Mouse (Mus musculus) intestine, embryonic 14.5 days (tissue): ENCODE results near the gene Zfp646. TPM values are rescaled to one million over a fixed set of nuclear protein-coding genes. Genes with fewer than 3 reads are reported as not detected.
"Not testable (repeated sequence)": the region's sequence is repeated elsewhere in the genome, so short reads cannot be mapped to it uniquely, and the experiment has no call there.

Source experiments
- ATAC-seq: fragments of 200-750 bp; cut with Nextera tagmentation; replicated peaks from 2 replicates; pipeline ENCODE4 v1.8.0; 2017; ENCODE audit warnings: low read depth, moderate number of reproducible peaks, moderate TSS enrichment, moderate library complexity; ENCODE audit not compliant: low FRiP score, low TSS enrichment
- DNase-seq: peaks from one replicate; pipeline ENCODE4 v3.0.0-alpha.2; 2018; ENCODE audit warnings: low spot score
- H3K27ac ChIP-seq: fragments of 300-500 bp; sonication (generic); 2 replicates; pipeline ENCODE4 v1.5.1; 2014; ENCODE audit warnings: low read depth, mild to moderate bottlenecking, control low read depth
- H3K27me3 ChIP-seq: fragments of 300-500 bp; sonication (generic); replicated peaks from 2 replicates; pipeline ENCODE4 v1.6.1; 2014; ENCODE audit warnings: low read length, control low read depth; ENCODE audit not compliant: control insufficient read depth, insufficient read depth
- H3K36me3 ChIP-seq: fragments of 300-500 bp; sonication (generic); 2 replicates; pipeline ENCODE4 v1.6.1; 2014; ENCODE audit warnings: low read length, control low read depth; ENCODE audit not compliant: control insufficient read depth, insufficient read depth
- H3K4me1 ChIP-seq: fragments of 300-500 bp; sonication (generic); replicated peaks from 2 replicates; pipeline ENCODE4 v1.6.1; 2014; ENCODE audit warnings: low read length, control low read depth, mixed read lengths; ENCODE audit not compliant: control insufficient read depth, insufficient read depth
- H3K4me2 ChIP-seq: fragments of 300-500 bp; sonication (generic); 2 replicates; pipeline ENCODE4 v1.6.1; 2014; ENCODE audit warnings: low read length
- H3K4me3 ChIP-seq: fragments of 300-500 bp; sonication (generic); 2 replicates; pipeline ENCODE4 v1.5.1; 2014; ENCODE audit warnings: low read depth, low read length, control low read depth, mixed read lengths
- H3K9ac ChIP-seq: fragments of 300-500 bp; sonication (generic); 2 replicates; pipeline ENCODE4 v1.6.1; 2014; ENCODE audit warnings: mild to moderate bottlenecking, low read length
- H3K9me3 ChIP-seq: fragments of 300-500 bp; sonication (generic); 2 replicates; pipeline ENCODE4 v1.6.1; 2016; ENCODE audit warnings: low read length, control low read depth; ENCODE audit not compliant: control insufficient read depth
- WGBS: fragments of 180-500 bp; shearing (Covaris S2); extraction: QIAGEN DNeasy Blood & Tissue Kit; methylation state at CpG from one replicate; pipeline ENCODE4 v1.1.7; 2014; 5-methylcytosine and 5-hydroxymethylcytosine counted together
- polyA plus RNA-seq: library from polyadenylated mRNA; unstranded; fragments of >200 nt; fragmentation: Nextera tagmentation; extraction: Ambion mirVana; gene quantifications from 2 replicates; pipeline ENCODE4 v1.2.1, GENCODE M21; 2014

The Zfp646 gene
- polyA plus RNA-seq, 1 experiment from 2014 or later, result 15.0 TPM

DNA sequence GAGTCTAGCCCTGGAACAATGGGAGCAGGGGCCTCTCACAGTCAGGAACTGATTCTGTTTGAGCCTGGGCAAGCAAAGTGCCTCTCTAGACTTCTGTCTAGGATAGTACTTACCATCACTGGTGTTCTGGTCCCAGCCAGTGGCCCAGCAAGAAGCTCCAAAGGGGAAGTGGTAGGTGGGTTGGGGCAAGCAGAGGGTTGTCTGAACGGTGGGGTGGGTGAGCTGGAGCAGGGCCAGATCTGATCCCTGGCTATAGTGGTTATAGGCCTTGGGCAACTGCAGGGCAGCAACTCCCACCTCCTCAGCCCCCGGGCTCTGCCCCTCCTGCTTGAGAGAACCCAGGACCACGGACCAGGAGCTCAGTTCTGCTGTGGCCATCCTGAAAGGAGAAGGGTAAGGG is 12.8 kb downstream of the Zfp646 start:
- WGBS, result 70% methylated on average over 3 of the region's 3 CpGs
- peaks cover 77% of the 10 kb centered on the region for H3K36me3 ChIP-seq
- DNase-seq, result no peak
- ATAC-seq, result no peak
- H3K27ac ChIP-seq, result no peak overlapping the region
- no peak overlapping the region for H3K4me3 ChIP-seq
- H3K9me3 ChIP-seq, result no peaks in the 10 kb centered on the region
- H3K27me3 ChIP-seq, result no peaks in the 10 kb centered on the region
- H3K9ac ChIP-seq, result no peak overlapping the region
- no peak overlapping the region for H3K4me2 ChIP-seq
- peaks cover 4% of the 10 kb centered on the region; the same call in 1 of the 2 replicates for H3K4me1 ChIP-seq

DNA sequence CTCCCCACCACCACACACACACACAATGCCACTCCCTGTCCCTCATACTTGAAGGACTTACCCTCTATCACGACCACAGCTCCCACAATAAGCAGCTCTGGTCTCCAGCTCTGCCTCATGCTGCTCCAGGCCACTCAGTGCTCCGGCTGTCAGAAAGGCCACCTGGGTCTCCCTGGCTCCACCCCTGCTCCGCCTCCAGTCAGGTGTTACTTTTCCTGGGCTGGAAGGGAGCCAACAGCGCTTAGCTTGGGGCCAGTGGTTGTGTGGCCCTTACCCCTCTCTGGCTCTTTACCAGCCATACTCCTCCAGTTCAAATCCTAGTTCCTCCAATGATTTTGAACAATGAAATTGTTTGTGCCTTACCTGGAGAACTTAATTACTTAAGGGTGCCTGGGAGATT is 14.8 kb downstream of the Zfp646 start, which contains the start of gene Prss53:
Gene Prss53 (minus strand): TSS at position 173 of the 400 bp plus-strand sequence.
- ATAC-seq, result no peak
- WGBS, result 24% methylated on average over 4 of the region's 4 CpGs
- H3K9me3 ChIP-seq, result no peaks in the 10 kb centered on the region
- H3K4me2 ChIP-seq, result no peak within 1 kb of the TSS
- DNase-seq, result no peak
- H3K27me3 ChIP-seq, result no peaks in the 10 kb centered on the region
- no peak within 1 kb of the TSS for H3K27ac ChIP-seq
- no peak within 1 kb of the TSS for H3K9ac ChIP-seq
- peaks cover 57% of the 10 kb centered on the region for H3K36me3 ChIP-seq
- peaks cover 8% of the 10 kb centered on the region for H3K4me1 ChIP-seq
- no peak within 1 kb of the TSS for H3K4me3 ChIP-seq

DNA sequence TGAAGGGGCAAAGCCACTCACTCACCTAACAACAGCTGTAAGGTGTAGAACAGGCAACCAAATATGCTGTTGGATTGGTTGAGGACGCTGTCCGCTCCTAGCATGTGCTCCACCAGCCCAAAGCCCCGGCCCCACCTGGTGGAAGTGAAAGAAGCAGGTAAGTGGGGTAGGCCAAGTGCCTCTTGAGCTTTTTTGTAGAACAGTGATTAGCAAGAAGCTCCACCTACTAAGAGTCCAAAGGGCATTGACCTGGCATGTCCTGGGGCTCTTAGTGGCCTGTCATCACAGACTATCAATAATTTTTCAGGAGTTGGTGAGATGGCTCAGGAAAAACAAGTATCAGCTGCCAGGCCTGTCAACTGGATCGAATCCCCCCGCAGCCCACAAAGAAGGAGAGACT is 18.5 kb downstream of the Zfp646 start:
- 0 out of 2 replicates have a peak overlapping the region, but pooled peaks have one; percentile 74 for H3K27ac ChIP-seq
- H3K9ac ChIP-seq, result peak overlapping the region; percentile 65
- no peak for ATAC-seq
- peaks cover 20% of the 10 kb centered on the region for H3K36me3 ChIP-seq
- 73% methylated on average over 5 of the region's 5 CpGs for WGBS
- peak overlapping the region; percentile 67 for H3K4me3 ChIP-seq
- peaks cover 8% of the 10 kb centered on the region for H3K4me1 ChIP-seq
- peak overlapping the region; percentile 84 for H3K4me2 ChIP-seq
- H3K9me3 ChIP-seq, result no peaks in the 10 kb centered on the region
- no peaks in the 10 kb centered on the region for H3K27me3 ChIP-seq
- DNase-seq, result no peak

DNA sequence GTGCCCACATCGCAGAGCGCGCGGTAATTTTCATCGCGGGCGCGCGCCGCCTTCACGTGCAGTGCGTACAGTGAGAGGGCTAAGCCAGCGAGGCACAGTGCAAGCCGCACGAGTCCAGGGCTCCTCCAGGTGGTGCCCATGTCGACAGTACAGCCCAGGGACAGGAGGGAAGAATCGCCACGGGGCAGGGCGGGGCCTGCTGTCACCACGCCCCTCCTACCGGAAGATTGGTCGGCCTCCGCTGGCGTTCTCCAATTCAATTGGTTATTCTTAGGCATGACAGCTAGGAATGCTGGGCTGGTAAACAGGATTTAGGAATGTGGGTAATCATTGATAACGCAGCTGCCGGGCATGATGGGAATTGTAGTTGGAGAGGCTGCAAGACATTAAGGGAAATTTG is 19.4 kb downstream of the Zfp646 start, which contains the start of the genes Gm21974 and Vkorc1:
Gene Gm21974 (minus strand): TSS at position 13 of the 400 bp plus-strand sequence.
Gene Vkorc1 (minus strand): TSS at position 176 of the 400 bp plus-strand sequence.
- ATAC-seq (peak; percentile 95), DNase-seq (peak; percentile 93)
- Histone ChIP-seq H3K27me3 (no peaks in the 10 kb centered on the region), H3K27ac (peak within 1 kb of the TSS; percentile 74), H3K36me3 (peaks cover 11% of the 10 kb centered on the region), H3K4me1 (peaks cover 8% of the 10 kb centered on the region), H3K9me3 (no peaks in the 10 kb centered on the region), H3K9ac (peak within 1 kb of the TSS; percentile 65), H3K4me2 (peak within 1 kb of the TSS; percentile 84), H3K4me3 (peak within 1 kb of the TSS; percentile 67)
- WGBS, result under 1% methylated on average over 26 of the region's 26 CpGs

DNA sequence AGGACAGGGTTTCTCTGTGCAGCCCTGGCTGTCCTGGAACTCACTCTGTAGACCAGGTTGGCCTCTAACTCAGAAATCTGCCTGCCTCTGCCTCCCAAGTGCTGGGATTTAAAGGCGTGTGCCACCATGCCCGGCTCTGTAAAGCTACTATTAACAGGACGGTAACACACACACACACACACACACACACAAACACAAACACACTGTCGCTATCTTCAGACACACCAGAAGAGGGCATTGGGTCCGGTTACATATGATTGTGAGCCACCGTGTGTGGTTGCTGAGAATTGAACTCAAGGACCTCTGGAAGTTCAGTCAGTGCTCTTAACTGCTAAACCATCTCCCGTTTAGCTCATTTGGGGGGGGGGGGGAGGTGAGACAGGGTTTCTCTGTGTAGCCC is 19.9 kb downstream of the Zfp646 start:
- Histone ChIP-seq H3K4me3 (peak overlapping the region; percentile 67), H3K36me3 (peaks cover 11% of the 10 kb centered on the region), H3K27ac (0 out of 2 replicates have a peak overlapping the region, but pooled peaks have one; percentile 74), H3K4me2 (peak overlapping the region; percentile 84)
- H3K9me3 ChIP-seq, H3K4me1 ChIP-seq, DNase-seq, H3K9ac ChIP-seq, ATAC-seq, H3K27me3 ChIP-seq: not testable (repeated sequence)
- 66% methylated on average over 7 of the region's 7 CpGs for WGBS

DNA sequence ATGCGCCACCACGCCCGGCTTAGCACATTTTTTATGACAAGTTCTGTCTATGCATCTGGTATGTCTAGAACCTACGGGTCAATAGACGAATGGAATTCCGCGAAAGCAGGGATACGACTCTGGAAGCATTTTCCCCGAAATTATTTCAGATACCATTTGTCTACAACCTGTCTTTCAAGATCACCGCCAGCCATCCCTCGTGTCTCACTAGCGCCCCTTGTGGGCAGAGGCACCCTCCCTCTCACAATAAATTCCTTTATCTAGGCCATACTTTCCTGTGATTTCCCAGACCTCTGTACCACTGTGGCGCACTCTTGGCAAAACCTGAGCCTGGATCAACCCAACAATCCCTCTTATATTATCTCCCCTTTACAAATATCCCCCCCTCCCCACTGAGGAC is 20.4 kb downstream of the Zfp646 start:
- Histone ChIP-seq H3K36me3 (peaks cover 11% of the 10 kb centered on the region), H3K4me3 (no peak overlapping the region), H3K27ac (no peak overlapping the region), H3K27me3 (no peaks in the 10 kb centered on the region), H3K9me3 (no peaks in the 10 kb centered on the region), H3K4me2 (no peak overlapping the region), H3K4me1 (peaks cover 8% of the 10 kb centered on the region), H3K9ac (no peak overlapping the region)
- 61% methylated on average over 13 of the region's 13 CpGs for WGBS
- DNase-seq, result peak; percentile 66
- no peak for ATAC-seq

DNA sequence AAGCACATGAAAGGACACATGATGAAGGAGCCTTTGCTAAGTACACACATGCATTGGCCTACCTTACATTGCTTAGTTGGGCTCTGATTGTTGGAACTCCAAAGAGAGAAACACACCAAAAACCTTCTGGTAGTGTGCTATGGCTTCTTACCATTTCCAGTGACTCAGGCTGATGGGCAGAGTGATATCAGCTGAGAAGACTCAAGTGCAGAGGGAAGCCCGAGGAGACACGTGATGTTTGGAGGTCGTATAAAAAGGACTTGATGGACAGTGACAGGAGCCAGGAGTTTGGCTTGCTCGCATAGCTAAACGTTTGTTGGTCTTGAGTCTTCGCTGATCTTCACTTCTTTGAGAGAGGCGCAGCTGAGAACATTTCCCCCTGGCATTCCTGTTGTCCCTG is 21.5 kb downstream of the Zfp646 start:
- ATAC-seq (no peak), DNase-seq (no peak)
- Histone ChIP-seq H3K4me2 (no peak overlapping the region), H3K36me3 (peaks cover 8% of the 10 kb centered on the region), H3K4me3 (no peak overlapping the region), H3K9ac (no peak overlapping the region), H3K4me1 (peaks cover 8% of the 10 kb centered on the region), H3K27me3 (no peaks in the 10 kb centered on the region), H3K27ac (no peak overlapping the region), H3K9me3 (no peaks in the 10 kb centered on the region)
- 86% methylated on average over 7 of the region's 7 CpGs for WGBS

DNA sequence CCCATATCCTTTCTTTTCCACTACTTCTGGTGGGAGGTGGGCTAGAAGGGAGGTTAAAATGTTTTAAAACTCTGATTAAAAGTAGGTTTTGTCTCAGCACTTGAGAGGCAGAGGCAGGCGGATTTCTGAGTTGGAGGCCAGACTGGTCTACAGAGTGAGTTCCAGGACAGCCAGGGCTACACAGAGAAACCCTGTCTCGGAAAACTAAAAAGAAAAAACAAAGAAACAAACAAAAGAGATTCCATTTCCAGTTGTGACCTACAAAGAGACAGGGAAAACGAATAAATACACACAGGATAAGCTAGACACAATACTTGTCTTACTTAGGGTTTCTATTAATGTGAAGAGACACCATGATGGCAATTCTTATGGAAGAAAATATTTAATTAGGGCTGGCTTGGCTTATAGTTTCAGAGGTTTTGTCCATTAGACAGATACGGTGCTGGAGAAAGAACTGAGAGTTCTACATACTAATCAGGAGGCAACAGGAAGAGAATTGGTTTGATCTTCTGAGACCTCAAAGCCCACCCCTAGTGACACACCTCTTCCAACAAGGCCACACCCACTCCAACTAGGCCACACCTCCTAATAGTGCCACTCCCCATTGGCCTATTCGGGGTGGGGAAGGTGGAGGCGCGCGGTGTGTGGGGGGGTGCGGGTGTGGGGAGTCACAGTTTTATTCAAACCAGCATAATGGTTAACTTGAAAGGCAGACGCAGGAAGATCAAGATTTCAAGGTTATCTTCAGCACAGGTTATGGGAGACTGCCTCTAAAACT is 22.3 kb downstream of the Zfp646 start:
- DNase-seq (no peak), ATAC-seq (no peak)
- Histone ChIP-seq H3K27me3 (no peaks in the 10 kb centered on the region), H3K4me1 (peaks cover 8% of the 10 kb centered on the region), H3K27ac (0 out of 2 replicates have a peak overlapping the region, but pooled peaks have one; percentile 60), H3K36me3 (no peaks in the 10 kb centered on the region; the same call in 1 of the 2 replicates), H3K9me3 (no peaks in the 10 kb centered on the region), H3K9ac (no peak overlapping the region), H3K4me2 (no peak overlapping the region), H3K4me3 (no peak overlapping the region)
- 33% methylated on average over 10 of the region's 10 CpGs for WGBS
